Mouse (Mus musculus): ENCODE measurements around the gene Pga5. TPM values are rescaled to one million over a fixed set of nuclear protein-coding genes. Genes with fewer than 3 reads are reported as not detected.

Pga5 gene
- polyA plus RNA-seq, 1 experiment: 0.20 TPM

- H3K27me3 ChIP-seq (ENCODE audit: control insufficient read depth, insufficient read depth, low read length): no peaks in the 10 kb centered on the region
- H3K4me1 ChIP-seq (ENCODE audit: control insufficient read depth, insufficient read depth, low read length): peaks cover 5% of the 10 kb centered on the region
- H3K4me3 ChIP-seq (ENCODE audit: control insufficient read depth, low read depth, low read length): no peak overlapping the region
- H3K27ac ChIP-seq (ENCODE audit: control insufficient read depth, insufficient read depth, low read depth, low read length): no peak overlapping the region
- TF ChIP-seq CTCF (IDR thresholded peaks at IDR 0.05; ENCODE audit: control insufficient read depth, insufficient read depth, insufficient replicate concordance, low read depth, low read length): no peak
- no peak for TF ChIP-seq POLR2A (IDR thresholded peaks at IDR 0.05; ENCODE audit: control insufficient read depth, low read depth, low read length)
- peaks cover 2% of the 10 kb centered on the region; the same call in 1 of the 2 replicates for H3K36me3 ChIP-seq (ENCODE audit: control insufficient read depth, insufficient read depth, low read length)
These were observed 24.3 kb upstream of the Pga5 start for GRCm38 (mm10) chr19:10702125-10702524.

GRCm38 (mm10) chr19:10701013-10701726 lies 23.3 kb upstream of the Pga5 start:
- Histone ChIP-seq H3K4me1 (ENCODE audit: control insufficient read depth, insufficient read depth, low read length) (peaks cover 5% of the 10 kb centered on the region), H3K27me3 (ENCODE audit: control insufficient read depth, insufficient read depth, low read length) (no peaks in the 10 kb centered on the region), H3K27ac (ENCODE audit: control insufficient read depth, insufficient read depth, low read depth, low read length) (no peak overlapping the region), H3K4me3 (ENCODE audit: control insufficient read depth, low read depth, low read length) (no peak overlapping the region), H3K36me3 (ENCODE audit: control insufficient read depth, insufficient read depth, low read length) (peaks cover 2% of the 10 kb centered on the region; the same call in 1 of the 2 replicates)
- TF ChIP-seq POLR2A (IDR thresholded peaks at IDR 0.05; ENCODE audit: control insufficient read depth, low read depth, low read length): no peak
- TF ChIP-seq CTCF (IDR thresholded peaks at IDR 0.05; ENCODE audit: control insufficient read depth, insufficient read depth, insufficient replicate concordance, low read depth, low read length): no peak

- no peaks in the 10 kb centered on the region; the same call in 1 of the 2 replicates for H3K36me3 ChIP-seq (ENCODE audit: control insufficient read depth, insufficient read depth, low read length)
- peaks cover 5% of the 10 kb centered on the region for H3K4me1 ChIP-seq (ENCODE audit: control insufficient read depth, insufficient read depth, low read length)
- H3K4me3 ChIP-seq (ENCODE audit: control insufficient read depth, low read depth, low read length): no peak overlapping the region
- TF ChIP-seq CTCF (IDR thresholded peaks at IDR 0.05; ENCODE audit: control insufficient read depth, insufficient read depth, insufficient replicate concordance, low read depth, low read length) (no peak), POLR2A (IDR thresholded peaks at IDR 0.05; ENCODE audit: control insufficient read depth, low read depth, low read length) (no peak)
- H3K27me3 ChIP-seq (ENCODE audit: control insufficient read depth, insufficient read depth, low read length): no peaks in the 10 kb centered on the region
- H3K27ac ChIP-seq (ENCODE audit: control insufficient read depth, insufficient read depth, low read depth, low read length): no peak overlapping the region
These were observed 22.0 kb upstream of the Pga5 start for GRCm38 (mm10) chr19:10699851-10700250.

- TF ChIP-seq CTCF (IDR thresholded peaks at IDR 0.05; ENCODE audit: control insufficient read depth, insufficient read depth, insufficient replicate concordance, low read depth, low read length) (no peak), POLR2A (IDR thresholded peaks at IDR 0.05; ENCODE audit: control insufficient read depth, low read depth, low read length) (no peak)
- H3K27ac ChIP-seq (ENCODE audit: control insufficient read depth, insufficient read depth, low read depth, low read length): no peak overlapping the region
- H3K4me1 ChIP-seq (ENCODE audit: control insufficient read depth, insufficient read depth, low read length): peaks cover 2% of the 10 kb centered on the region
- H3K36me3 ChIP-seq (ENCODE audit: control insufficient read depth, insufficient read depth, low read length): no peaks in the 10 kb centered on the region; the same call in 1 of the 2 replicates
- no peaks in the 10 kb centered on the region for H3K27me3 ChIP-seq (ENCODE audit: control insufficient read depth, insufficient read depth, low read length)
- no peak overlapping the region for H3K4me3 ChIP-seq (ENCODE audit: control insufficient read depth, low read depth, low read length)
These were observed 20.5 kb upstream of the Pga5 start for GRCm38 (mm10) chr19:10698131-10698991.

- Histone ChIP-seq H3K27me3 (ENCODE audit: control insufficient read depth, insufficient read depth, low read length) (no peaks in the 10 kb centered on the region), H3K4me3 (ENCODE audit: control insufficient read depth, low read depth, low read length) (no peak overlapping the region), H3K36me3 (ENCODE audit: control insufficient read depth, insufficient read depth, low read length) (no peaks in the 10 kb centered on the region; the same call in 1 of the 2 replicates), H3K27ac (ENCODE audit: control insufficient read depth, insufficient read depth, low read depth, low read length) (no peak overlapping the region), H3K4me1 (ENCODE audit: control insufficient read depth, insufficient read depth, low read length) (no peaks in the 10 kb centered on the region)
- TF ChIP-seq CTCF (IDR thresholded peaks at IDR 0.05; ENCODE audit: control insufficient read depth, insufficient read depth, insufficient replicate concordance, low read depth, low read length) (no peak), POLR2A (IDR thresholded peaks at IDR 0.05; ENCODE audit: control insufficient read depth, low read depth, low read length) (no peak)
These were observed 17.9 kb upstream of the Pga5 start for GRCm38 (mm10) chr19:10695801-10696200.

- H3K36me3 ChIP-seq (ENCODE audit: control insufficient read depth, insufficient read depth, low read length): no peaks in the 10 kb centered on the region; the same call in 1 of the 2 replicates
- H3K27ac ChIP-seq (ENCODE audit: control insufficient read depth, insufficient read depth, low read depth, low read length): no peak overlapping the region
- H3K4me3 ChIP-seq (ENCODE audit: control insufficient read depth, low read depth, low read length): no peak overlapping the region
- H3K4me1 ChIP-seq (ENCODE audit: control insufficient read depth, insufficient read depth, low read length): peaks cover 6% of the 10 kb centered on the region
- H3K27me3 ChIP-seq (ENCODE audit: control insufficient read depth, insufficient read depth, low read length): no peaks in the 10 kb centered on the region
- TF ChIP-seq POLR2A (IDR thresholded peaks at IDR 0.05; ENCODE audit: control insufficient read depth, low read depth, low read length) (no peak), CTCF (IDR thresholded peaks at IDR 0.05; ENCODE audit: control insufficient read depth, insufficient read depth, insufficient replicate concordance, low read depth, low read length) (no peak)
These were observed 16.2 kb upstream of the Pga5 start for GRCm38 (mm10) chr19:10693926-10694682.

Measured in testis, adult 2 months (tissue).